Mouse (Mus musculus) layer of hippocampus, adult 9-11 months (tissue): ENCODE measurements around the gene Fam131c.

Source experiments
- DNase-seq: peaks from one replicate; pipeline ENCODE4 v3.0.0; 2022

The Fam131c gene

GRCm38 (mm10) chr4:141360846-141361245 is 7.2 kb upstream of the Fam131c start:
- DNase-seq, result no peak

GRCm38 (mm10) chr4:141362937-141363548 is 5.0 kb upstream of the Fam131c start:
- DNase-seq, result peak; percentile 37

GRCm38 (mm10) chr4:141365126-141365525 is 2.9 kb upstream of the Fam131c start:
- no peak for DNase-seq

- DNase-seq, result no peak
These were observed 2.1 kb upstream of the Fam131c start for GRCm38 (mm10) chr4:141365876-141366275.

- no peak for DNase-seq
These were observed 4.4 kb downstream of the Fam131c start for GRCm38 (mm10) chr4:141372426-141372825.

- DNase-seq, result no peak
These were observed 11.7 kb downstream of the Fam131c start for GRCm38 (mm10) chr4:141379674-141380073.

- no peak for DNase-seq
These were observed 14.4 kb downstream of the Fam131c start for GRCm38 (mm10) chr4:141382406-141382805.

- no peak for DNase-seq
These were observed 17.3 kb downstream of the Fam131c start for GRCm38 (mm10) chr4:141385275-141385674.

GRCm38 (mm10) chr4:141386150-141386549 is 18.1 kb downstream of the Fam131c start:
- no peak for DNase-seq

- peak; percentile 51 for DNase-seq
These were observed 19.2 kb downstream of the Fam131c start for GRCm38 (mm10) chr4:141387093-141387784.

- no peak for DNase-seq
These were observed 19.9 kb downstream of the Fam131c start for GRCm38 (mm10) chr4:141387933-141388332.

- no peak for DNase-seq
These were observed 21.5 kb downstream of the Fam131c start for GRCm38 (mm10) chr4:141389366-141390150.

GRCm38 (mm10) chr4:141391293-141391692 is 23.3 kb downstream of the Fam131c start:
- DNase-seq, result no peak

- DNase-seq, result no peak
These were observed 26.7 kb downstream of the Fam131c start for GRCm38 (mm10) chr4:141394751-141395150.

GRCm38 (mm10) chr4:141397861-141398260 is 29.8 kb downstream of the Fam131c start:
- DNase-seq, result no peak

GRCm38 (mm10) chr4:141398545-141398944 is 30.5 kb downstream of the Fam131c start, which contains the start of gene Clcnka:
Gene Clcnka (minus strand): TSS chr4:141398724.
- no peak for DNase-seq

GRCm38 (mm10) chr4:141400171-141400570 is 32.2 kb downstream of the Fam131c start:
- no peak for DNase-seq

- DNase-seq, result peak; percentile 81
These were observed 36.7 kb downstream of the Fam131c start for GRCm38 (mm10) chr4:141404518-141405313.

- no peak for DNase-seq
These were observed 37.2 kb downstream of the Fam131c start for GRCm38 (mm10) chr4:141405314-141405622.

- no peak for DNase-seq
These were observed 38.7 kb downstream of the Fam131c start for GRCm38 (mm10) chr4:141406516-141407299.

GRCm38 (mm10) chr4:141408577-141408976 is 40.6 kb downstream of the Fam131c start:
- DNase-seq, result no peak

GRCm38 (mm10) chr4:141411430-141411992 is 43.5 kb downstream of the Fam131c start:
- no peak for DNase-seq
